Mouse (Mus musculus): Measurements from ENCODE around the gene Ehd4.

Gene Ehd4

DNA sequence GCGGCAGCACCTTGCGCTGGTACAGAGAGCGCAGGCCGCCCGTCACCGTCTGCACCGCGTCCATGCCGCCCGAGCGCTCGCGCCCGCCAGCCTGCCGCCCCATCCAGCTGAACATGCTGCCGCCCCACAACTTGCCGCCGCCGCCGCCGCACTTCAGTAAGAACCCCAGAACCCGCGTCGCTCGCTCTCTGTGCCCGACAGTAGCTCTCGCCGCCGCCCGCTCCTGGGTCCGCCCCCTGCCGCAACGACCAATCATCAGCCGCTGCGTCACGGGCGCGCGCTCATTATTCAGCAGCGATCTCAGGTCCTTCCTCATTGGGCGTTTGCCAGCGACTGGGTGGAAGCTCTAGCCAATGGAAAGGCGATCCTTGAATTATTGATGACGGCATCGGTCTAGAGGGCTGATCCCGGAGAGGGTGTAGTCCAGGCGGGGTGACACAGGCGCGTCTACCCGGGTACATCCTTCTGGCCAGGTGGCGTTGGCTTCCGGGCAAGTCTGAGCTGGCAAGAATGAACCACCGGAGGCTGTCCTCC, at the start of gene Ehd4:
Gene Ehd4, minus strand, starts transcription at position 246 of the 534 bp plus-strand sequence.
- DNase-seq (ENCODE audit: low spot score in 2 of 2) = peak; percentile 95 to 97

DNA sequence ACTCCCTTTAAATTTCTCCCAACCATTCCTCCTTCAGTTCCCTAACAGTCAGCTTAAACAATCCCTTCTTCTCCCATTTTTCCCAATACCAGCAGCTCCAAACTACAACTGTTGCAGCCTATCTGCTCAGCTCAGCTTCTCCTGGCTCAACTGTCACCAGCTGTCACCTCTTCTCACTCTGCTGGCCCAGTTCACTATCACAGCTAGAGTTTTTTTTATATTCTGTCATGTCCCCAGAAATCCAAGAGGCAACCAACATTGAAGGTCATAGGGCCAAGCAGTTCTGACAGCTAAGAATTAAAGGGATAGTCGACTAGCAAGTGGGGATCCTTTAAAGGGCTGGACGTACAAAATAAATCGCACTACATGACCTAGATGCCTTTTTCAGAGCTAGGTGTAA, 49.3 kb upstream of the Ehd4 start:
- DNase-seq (ENCODE audit: low spot score in 2 of 2) = no peak

DNA sequence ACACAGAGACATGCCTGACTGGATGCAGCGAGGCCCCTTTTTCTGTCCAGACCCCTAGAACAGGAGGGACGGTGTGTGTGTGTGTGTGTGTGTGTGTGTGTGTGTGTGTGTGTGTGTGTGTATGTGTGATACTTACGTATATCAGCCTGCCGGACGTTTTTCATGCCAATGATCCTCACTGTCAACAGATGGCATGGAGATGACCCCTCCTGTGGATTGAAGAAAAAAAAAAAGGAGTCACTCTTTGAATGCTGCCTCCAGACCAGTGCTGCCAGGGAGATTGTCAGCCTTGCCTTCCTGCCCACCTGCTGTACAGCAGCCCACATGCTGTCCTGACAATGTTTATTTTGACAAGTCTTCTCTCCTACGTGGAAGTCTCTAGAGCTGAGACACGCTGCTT, 45.7 kb upstream of the Ehd4 start:
- no peak for DNase-seq (ENCODE audit: low spot score in 2 of 2)

DNA sequence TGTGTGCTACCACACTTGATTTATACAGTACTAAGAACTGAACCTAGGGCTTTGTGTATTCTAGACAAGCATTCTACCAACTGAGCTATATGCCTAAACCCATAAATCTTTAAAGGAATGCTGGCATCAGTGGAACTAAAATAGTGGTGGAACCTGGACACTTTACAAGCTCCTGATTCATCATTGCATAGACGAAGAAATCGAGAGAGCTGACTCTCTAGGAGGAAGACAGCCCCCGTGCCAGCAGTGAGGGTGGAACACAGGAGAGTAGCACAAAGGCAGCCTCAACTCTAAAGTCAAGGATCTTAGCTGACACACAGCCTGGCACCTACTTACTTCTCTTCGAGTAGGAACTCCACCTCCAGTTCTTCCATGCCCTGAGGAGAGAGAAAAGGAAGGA, 33.8 kb upstream of the Ehd4 start:
- DNase-seq (ENCODE audit: low spot score in 2 of 2) = no peak

DNA sequence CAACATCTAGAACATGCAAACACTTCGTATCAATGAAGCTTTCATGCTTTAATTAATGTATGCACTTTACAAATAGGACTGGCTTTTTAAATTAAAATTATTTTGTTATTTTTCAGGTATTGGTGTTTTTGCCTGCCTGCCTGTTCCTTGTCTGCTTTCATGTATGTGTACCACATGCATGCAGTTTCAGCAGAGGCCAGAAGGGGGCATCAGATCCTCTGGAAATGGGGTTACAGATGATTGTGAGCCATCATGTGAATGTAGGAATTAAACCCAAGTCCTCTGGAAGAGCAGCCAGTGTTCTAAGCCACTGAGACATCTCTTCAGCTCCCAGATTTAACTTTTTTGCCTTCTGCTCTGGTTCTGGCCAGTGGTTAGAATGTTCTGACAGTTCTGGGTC, 33.2 kb upstream of the Ehd4 start:
- DNase-seq (ENCODE audit: low spot score in 2 of 2) = no peak

DNA sequence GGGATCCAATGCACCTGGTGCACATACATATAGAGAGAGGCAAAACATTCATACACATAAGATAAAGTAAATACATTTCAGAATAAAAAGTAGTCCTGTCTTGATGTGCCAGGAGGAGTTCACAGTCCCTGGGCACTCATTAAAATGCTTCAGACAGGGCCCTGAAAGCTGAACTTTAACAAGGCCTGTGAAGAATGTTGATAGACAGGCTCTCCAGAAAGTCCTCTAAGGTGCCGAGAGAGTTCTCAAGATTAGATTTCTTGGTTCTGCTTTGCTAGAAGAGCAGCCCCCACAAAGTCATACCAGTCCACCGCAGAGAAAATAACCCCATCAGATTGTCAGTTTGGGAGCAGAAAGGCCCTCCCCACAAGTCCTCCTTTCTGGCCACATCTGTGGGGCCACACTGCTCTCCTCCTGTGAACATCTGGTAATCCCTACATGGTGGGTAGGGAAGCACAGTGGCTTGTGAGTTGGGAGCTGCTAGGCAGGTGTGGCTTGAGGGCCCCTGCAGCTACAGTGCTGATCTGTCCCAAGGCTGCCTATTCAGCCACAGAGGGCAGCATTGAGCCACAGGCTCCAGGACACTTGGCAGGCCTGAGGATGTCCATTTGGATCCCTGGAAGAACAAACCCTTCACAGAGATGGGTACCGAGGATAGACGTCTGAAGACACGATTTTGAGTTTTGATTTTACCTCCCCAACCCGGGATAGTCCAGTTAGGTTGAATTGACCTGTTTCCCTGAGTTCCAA, 31.3 kb upstream of the Ehd4 start:
- no peak for DNase-seq (ENCODE audit: low spot score in 2 of 2)

DNA sequence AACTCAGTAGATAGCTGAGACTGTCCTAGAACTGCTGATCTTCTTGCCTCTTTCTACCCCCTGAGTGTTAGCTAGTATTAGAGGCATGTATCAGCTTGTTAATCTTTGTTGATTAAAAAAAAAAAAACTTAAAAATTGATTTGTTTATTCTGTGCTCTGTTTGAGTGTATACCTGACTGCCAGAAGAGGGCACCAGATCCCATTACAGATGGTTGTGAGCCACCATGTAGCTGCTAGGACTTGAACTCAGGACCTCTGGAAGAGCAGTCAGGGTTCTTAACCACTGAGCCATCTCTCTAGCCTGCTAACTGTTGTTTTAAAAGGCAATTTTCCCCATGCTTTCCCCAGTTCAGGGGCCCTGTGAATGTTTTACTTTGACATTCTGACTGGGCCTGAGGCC, 24.5 kb upstream of the Ehd4 start:
- no peak for DNase-seq (ENCODE audit: low spot score in 2 of 2)

DNA sequence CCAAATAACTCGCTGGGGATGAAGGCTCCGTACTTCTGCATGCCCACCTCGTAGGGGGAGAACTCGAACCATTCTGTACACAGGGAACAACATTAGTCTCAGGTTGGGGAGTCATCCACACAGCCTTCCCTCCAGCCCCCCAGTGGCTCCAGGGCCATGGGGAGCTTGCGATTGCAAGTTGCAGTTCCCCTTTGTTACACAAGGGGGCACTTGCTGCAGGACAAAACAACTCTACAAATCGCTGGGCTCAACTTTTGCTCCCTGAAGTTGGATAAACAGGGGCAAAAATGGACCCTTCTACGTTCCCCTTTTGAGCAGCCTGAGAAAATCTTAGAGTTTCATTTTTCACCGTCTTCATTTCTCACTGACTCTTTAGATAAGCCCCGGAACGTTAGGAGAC, 19.3 kb upstream of the Ehd4 start:
- DNase-seq (ENCODE audit: low spot score in 2 of 2) = peak in 1 of 2 experiments; percentile 37

DNA sequence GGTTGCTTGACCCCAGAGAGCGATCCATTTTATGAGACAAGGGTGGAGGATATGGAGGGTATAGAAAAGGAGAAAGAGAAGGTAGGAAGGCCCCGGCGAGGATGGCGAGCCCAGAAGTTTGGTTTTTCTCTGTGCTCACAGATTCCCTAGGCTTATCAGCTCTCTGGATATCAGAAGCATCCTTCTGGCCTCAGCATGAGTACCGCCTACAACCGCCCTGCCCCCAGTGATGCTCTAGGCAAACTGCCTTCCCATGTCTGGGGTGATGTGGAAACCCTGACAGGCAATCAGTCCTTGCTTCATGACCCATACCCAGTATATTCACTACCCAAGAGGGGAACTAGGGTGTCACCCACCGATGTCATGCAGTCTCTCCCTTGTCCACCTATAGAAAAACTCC, 17.0 kb upstream of the Ehd4 start:
- no peak for DNase-seq (ENCODE audit: low spot score in 2 of 2)

DNA sequence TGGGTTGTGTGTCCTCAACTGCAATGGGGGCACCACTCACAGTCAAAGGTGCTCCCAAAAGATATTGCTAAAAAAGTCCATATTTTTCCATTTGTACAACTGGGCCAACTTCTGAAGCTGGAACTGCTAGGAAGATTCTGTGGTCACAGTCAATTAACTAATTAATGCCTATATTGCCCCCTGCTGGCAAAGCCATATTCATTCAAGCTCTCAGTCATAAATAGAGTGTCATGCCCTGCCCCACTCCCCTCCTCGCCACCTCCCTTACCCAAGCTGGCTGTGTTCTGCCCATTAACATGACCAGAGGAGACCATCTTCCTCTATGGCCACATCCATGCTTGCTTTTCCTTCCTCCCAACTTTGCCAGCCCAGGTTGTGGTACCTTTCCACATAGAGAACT, 16.3 kb upstream of the Ehd4 start:
- no peak for DNase-seq (ENCODE audit: low spot score in 2 of 2)

DNA sequence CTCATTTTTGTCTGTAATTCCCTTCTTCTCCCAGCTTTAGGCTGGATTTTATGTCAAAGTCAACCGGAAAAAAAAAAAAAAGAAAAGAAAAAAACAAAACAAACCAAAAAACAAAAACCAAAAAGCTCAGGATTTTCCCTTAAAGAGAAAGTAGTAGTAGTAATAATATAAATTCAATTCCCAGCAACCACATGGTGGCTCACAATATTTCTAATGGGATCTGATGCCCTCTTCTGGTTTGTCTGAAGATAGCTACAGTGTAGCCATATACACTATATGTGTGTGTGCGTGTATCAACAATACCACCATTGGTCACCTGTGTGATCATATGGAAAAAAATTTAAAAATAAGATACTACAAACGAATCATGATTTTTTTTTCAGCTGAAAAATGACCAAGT, 15.0 kb upstream of the Ehd4 start:
- DNase-seq (ENCODE audit: low spot score in 2 of 2) = no peak

DNA sequence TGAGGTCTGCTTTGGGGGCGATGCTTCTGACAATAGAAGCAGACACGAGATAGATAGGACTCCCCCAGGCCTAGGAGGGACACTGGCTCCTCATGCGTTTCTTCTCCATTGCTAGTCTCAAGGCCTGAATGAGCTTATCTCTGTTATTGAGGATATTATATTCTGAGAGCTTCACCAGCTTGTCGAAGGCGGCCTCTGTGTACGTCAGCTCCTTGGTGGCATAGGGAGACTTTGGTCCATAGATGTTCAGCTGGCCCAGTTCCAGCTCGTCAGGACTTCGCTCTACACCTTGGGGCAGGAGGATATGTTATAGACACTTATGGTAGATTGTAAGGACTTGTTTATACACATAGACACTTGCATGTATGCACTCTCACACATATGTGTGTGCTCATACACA, 13.4 kb upstream of the Ehd4 start:
- DNase-seq (ENCODE audit: low spot score in 2 of 2) = no peak

DNA sequence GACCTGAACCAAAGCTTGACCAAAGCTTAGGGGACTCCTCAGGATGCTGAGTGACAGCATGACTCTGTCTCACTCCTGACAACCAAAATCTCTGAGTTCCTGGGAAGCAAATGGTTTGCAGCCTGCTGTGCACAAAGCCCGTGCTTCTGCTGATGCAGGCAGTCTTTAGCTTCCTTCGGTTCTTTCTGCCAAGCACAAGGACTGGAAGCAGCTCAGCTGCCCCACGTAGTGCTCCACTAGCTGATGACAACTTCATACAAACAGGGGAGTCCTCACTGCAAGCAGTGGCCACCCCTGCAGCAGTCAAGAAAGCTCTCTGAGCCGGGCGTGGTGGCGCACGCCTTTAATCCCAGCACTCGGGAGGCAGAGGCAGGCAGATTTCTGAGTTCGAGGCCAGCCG, 11.1 kb upstream of the Ehd4 start:
- no peak for DNase-seq (ENCODE audit: low spot score in 2 of 2)

DNA sequence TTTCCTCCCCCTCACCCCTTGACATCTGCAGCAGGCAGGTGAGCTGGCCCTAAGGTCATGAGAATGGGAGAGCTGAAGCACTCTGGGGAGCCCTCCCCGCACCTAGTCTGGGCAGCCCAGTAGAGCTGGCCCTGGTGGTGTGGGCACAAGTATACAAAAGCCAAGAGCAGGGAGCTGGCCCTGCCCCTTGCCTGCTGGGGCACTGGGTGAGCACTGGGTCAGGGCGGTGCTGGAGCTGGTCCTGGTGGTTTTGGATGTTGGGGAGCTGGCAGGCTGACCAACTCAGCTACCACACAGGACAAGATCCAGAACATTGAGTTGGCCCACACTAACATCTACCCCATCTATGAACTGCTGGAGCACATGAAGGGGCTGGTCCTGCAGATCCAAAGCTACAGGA, 5.0 kb upstream of the Ehd4 start:
- DNase-seq (ENCODE audit: low spot score in 2 of 2) = no peak

DNA sequence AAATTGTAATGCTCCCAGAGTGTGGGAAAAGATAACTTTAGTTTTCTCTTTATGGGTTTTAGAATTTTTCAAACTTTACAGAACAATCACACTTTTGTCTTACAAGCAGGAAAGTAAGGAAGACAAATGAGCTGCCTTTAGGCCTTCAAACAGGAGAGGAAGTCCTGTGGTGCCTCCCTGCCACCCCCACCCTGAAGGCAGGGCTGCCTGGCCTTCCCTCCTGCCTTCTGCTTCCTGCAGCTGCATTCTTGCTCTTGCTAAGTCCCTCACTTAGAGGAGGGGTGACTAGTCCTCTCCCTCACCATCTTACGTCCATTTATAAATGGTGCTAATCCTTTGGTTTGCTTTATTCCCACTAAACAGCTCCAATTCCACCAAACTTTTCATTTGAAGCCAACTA, 4.4 kb upstream of the Ehd4 start:
- no peak for DNase-seq (ENCODE audit: low spot score in 2 of 2)

DNA sequence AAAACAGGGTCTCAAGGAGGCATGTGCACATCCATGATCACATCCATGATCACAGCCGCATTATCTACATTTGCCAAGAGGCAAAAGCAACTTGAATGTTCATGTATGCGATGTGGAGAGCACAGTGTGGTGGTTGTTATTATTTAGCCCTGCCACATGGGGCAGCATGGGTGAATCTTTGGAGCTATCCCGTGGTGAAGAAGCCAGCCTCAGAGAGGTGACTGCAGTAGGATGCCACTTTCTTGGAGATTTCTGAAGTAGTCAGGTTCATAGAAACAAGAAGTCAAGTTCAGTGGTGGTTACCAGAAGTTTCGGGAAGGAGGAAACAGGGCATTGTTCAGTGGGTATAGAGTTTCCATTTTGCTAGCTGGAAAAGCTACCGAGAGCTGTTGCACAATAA, 3.6 kb upstream of the Ehd4 start:
- no peak for DNase-seq (ENCODE audit: low spot score in 2 of 2)

DNA sequence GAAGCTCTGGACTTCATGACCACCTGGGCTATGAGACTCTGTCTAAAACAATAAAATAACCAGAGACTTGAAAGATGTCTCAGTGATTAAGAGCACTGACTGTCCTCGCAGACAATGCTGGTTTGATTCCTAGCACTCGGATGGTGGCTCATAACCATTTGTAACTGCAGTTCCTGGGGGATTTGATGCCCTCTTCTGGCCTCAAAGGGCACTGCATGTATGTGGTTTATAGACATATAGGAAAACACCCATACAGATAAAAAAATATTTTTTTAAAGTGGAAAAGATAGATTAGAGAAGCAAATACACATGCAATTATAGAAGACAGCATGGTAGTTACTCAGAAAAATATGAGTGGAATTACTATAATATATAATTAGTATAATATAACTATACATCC, 3.2 kb upstream of the Ehd4 start:
- no peak for DNase-seq (ENCODE audit: low spot score in 2 of 2)

DNA sequence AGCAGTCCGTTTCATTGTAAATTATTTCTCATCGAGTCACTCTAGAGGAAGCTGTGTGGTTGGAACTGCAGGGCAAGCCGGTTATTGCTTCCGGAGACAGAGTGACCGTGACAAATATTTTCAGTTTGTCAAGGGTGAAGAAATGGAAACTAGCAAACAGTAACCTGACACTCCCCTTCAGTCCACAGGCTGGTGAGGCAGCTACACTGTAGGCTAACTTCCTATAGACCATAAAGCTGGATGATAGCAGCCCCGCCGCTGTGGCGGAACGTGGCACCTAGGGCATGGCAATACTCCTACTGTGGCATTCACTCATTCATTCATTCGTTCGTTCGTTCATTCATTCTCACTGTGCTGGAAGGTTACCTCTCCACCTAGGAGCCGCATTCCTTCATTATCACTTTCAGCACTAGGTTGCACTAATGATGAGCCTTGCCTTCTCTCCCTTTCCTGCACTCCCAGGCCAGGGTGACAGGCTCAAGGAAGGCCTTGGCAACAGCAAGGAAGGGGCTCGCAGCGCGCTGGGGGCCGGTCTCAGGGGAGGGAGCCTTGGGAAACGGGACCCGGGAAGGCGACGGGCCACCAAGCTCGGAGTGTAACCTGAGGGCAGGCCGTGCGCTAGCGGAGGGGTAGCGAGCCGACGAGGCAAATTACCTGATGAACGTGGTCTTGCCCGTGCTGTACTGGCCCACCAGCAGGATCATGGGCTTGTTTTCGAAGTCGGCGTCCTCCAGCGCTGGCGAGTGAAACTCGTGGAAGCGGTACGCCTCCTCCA, 633 bp downstream of the Ehd4 start:
- DNase-seq (ENCODE audit: low spot score in 2 of 2) = no peak

DNA sequence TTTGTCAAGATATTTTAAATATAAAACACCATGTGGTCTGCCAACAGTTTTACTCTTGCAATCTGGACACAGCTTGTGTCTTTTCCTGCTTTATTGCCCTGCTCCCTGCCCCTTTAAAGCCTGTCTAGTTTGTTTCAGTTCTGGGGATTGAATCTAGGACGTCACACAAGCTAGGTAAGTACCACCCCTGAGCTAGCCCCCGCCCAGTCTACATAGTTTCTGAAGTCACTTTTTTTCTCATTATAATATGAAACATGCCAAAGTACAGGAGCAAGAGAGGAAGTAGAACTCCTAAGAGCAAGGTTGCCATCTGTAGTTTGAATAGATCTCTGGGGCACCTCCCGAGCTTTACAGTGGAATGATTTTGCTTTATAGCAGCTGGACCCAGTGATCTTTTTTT, 3.8 kb downstream of the Ehd4 start:
- no peak for DNase-seq (ENCODE audit: low spot score in 2 of 2)

DNA sequence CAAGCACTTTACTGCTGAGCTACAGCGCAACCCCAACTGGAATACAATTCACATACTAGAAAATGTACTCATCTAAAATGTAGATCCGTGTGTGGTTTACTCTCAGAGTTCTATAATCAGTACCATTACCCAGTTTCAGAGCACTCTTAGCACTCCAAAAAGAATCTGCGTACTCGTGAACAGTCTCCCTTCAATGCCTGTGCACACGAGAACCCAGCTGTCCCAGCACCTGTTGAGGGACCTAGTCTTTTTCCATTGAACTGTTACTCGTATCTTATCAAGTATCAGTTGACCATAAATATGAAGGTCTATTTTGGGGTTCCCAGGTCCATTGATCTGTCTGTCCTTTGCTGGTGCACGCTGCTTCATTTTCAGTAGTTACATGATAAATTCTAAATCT, 4.8 kb downstream of the Ehd4 start:
- no peak for DNase-seq (ENCODE audit: low spot score in 2 of 2)

DNA sequence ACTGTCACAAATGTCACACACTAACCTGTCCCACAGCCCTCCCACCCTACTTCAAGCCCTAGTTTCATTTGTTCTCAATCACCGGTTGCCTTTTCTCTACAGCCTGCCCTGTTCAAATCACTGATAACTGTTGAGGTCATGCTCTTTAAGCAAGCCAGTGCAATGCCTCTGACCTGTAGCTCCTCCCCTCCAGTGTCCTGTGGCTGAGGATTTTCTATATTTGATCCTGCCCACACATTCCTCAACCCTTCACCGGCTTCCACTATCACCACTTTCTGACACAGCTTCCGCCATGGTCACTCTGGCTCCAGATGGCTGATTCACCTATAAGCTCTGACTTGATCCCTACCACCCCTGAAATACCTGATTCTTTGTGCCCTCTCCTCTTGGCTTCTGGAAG, 6.4 kb downstream of the Ehd4 start:
- no peak for DNase-seq (ENCODE audit: low spot score in 2 of 2)

DNA sequence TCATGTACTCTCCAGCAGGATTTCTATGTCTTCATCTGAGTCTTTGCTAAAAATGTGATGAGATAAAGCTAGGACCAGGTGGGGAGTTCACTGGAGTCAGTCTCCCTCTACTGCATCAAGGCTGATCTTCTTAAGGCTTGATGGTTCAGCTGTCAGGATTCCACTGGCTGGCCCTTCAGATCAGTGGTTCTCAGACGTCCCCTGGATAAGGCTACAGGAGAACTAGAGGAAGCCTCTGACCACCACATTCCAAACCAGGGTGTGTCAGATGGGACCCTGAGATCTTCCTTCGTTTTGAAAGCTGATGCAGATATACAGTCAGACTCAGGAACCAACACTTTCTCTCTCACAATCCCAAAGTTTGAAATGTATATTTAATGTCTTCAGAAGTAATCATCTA, 7.0 kb downstream of the Ehd4 start:
- no peak for DNase-seq (ENCODE audit: low spot score in 2 of 2)

DNA sequence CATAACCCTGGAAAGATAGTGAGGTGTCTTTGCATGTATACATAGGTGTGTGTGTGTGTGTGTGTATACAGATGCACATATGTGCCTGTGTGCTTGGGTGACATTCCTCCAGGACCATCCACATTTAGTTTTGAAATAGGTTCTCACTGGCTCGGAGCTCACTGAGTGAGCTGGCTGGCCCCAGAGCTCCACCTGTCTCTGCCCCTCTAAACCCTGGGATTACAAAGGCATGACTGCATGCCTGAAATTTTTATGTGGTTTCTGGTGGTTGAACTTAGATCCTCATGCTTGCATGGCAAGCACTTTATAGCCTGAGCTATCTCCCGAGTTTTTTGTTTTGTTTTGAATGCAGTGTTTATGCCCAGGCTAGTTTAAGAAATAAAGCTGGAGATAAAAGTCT, 7.9 kb downstream of the Ehd4 start:
- DNase-seq (ENCODE audit: low spot score in 2 of 2) = no peak

All from frontal cortex, postnatal 10 days (tissue).